Mouse (Mus musculus) liver, adult (tissue): ENCODE measurements around the gene Slc2a4.

ENCODE experiments used
- GATA4 ChIP-seq: IDR thresholded peaks from 2 replicates; pipeline ENCODE4 v1.6.1; 2014; ENCODE audit warnings: mild to moderate bottlenecking, low read length; ENCODE audit not compliant: insufficient replicate concordance

The Slc2a4 gene

DNA sequence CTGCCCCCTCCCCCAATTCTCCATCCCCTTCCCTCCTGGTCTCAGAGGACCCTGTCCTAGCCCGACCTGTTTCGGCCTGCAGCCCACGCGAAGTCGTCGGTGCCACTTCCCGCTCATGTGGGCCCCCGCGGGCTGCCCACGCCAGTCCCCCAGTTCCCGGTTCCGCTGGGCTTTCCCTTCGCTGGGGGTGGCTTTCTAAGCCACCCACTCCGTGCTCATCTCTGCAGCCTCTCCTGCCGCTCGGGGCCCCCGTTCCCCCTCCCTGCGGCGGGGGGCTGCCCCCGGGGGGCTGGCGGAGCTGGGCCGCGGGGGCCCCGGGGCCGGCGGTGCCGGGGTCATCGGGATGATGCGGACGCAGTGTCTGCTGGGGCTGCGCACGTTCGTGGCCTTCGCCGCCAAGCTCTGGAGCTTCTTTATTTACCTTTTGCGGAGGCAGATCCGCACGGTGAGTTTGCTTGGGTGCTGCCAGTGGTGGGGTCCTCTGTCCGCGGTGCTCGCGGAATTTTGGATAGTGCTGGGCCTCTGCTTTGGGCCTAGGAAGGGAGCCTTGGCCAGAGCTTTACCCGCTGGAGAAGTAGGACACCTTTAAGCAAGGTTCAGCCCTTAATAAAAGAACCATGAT, 33.3 kb upstream of the Slc2a4 start, which contains the start of gene Ctdnep1:
TSS of gene Ctdnep1 (plus strand) at position 16 of the 622 bp plus-strand sequence.
- no peak for TF ChIP-seq GATA4

DNA sequence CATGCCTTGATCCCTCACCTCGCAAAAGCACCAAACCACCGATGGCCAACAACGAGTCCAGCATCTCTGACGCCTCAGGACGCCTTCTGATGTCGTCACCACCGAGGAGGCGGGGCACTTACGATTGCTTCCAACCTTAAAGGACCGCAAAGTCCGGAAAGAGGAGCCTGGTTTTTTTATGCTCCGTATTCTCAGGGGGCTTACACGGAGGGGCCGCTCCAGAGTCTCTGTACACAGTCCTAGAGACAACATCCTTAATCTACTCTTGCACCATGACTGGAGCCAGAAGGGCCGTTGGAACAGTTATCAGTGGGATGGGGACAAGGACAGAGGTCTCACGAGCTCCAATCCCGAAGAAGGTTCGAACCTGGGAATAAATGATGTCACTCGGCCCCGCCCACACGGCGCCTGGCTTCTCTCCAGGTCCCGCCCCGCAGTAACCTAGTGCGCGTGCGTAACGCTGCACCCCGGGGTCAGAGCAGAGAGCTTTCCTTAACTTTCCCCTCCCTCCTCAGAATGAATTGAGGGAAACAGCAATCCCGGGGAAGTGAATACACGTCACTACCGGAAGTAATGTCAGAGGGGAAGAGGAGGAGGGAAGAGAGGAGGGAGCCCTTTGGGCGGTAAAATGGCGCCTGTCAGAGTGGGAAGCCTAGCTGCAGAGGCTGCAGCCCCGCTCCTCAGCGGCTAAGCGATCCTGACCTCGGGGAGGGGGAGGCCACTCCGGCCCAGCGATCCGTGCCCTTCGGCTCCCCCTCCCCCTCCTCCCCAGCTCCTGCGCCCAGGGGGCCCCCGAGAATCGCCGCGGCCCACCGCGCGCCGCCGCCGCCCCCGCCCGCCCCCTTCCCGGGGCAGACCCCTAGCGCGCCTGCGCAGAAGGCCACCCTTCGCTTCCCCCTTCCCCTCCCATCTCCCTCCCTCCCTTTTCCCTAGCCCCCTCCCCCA, 32.5 kb upstream of the Slc2a4 start:
- TF ChIP-seq GATA4: peak; percentile 62; the same call in 1 of the 2 replicates

DNA sequence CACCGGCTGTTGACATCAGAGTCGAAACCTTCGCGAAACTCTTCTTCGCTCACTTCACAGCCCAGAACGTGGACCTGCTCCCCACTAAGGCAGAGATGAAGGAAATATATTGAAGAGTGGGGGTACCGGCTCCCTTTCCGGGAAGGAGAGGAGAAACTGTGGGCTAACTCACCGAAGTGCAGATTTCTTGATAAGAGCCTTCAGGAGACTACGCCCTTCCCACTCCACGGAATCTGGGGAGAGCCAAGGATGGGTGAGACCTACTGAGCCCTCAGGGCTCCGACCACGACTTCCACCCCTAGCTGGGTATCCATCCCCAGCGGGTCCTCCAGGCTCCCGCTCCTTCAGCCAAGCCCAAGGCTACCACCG, 31.8 kb upstream of the Slc2a4 start:
- TF ChIP-seq GATA4: no peak

- TF ChIP-seq GATA4: peak; percentile 99
These were observed 28.3 kb upstream of the Slc2a4 start for GRCm38 (mm10) chr11:69976271-69976670.

DNA sequence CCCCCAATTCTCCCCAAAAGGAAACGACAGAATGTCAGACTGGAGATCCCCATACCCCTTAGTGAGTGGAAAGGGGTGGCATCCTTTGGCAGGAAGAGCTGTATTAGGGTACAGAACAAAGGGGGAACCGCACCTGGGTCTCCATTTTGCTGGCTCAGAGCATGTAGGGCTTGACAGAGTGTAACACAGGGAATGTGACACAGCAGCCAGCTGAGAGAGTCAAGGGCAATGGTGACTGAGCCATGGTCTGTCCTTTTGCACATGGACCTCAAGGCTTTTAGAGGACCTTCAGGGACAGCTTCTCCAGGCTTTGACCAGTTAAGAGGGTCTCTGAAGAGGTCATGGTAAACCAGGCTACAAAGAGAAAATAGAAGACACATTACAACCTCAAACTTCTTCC, 26.9 kb upstream of the Slc2a4 start:
- TF ChIP-seq GATA4: no peak

GRCm38 (mm10) chr11:69970775-69971174, 22.8 kb upstream of the Slc2a4 start:
- no peak for TF ChIP-seq GATA4

DNA sequence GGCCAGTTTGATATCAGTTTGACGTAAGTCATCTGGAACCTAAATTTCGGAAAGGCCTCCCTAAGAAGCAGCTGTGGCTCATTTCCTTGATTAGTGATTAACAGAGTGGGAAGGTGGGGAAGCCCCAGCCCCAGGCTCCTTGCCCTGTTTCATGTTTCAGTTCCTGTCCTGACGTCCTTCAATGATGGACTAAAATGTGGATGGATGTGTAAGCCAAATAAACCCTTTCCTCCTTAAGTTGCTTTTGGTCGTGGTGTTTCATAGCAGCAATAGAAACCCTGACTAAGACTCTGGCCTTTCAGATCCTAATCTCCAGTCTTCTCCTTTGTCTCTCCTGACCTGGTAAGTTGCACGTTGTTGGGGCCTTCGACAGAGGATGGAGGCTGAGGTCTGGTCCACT, 22.2 kb upstream of the Slc2a4 start:
- no peak for TF ChIP-seq GATA4

GRCm38 (mm10) chr11:69968793-69969192, 20.8 kb upstream of the Slc2a4 start:
- no peak for TF ChIP-seq GATA4

DNA sequence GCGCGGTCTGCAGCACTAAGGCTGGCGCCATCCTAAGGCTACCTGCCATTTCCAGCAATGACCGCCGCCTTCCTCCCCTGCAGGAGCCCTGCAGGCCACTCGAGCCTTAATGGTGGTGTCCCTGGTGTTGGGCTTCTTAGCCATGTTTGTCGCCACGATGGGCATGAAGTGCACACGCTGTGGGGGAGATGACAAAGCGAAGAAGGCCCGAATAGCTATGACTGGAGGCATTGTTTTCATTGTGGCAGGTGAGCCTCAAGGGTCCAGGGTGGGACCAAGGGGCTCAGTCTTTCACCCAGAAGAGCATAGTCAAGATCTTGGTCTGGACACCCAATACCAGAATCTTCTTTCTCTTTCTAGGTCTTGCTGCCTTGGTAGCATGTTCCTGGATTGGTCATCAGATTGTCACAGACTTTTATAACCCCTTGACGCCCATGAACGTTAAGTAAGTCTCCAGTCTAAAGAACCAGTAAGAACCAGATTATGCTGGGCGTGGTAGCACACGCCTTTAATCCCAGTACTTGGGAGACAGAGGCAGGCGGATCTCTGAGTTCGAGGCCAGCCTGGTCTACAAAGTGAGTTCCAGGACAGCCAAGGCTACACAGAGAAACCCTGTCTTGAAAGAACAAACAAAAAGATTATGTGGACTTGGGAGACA, 19.0 kb upstream of the Slc2a4 start:
- TF ChIP-seq GATA4: no peak

GRCm38 (mm10) chr11:69966006-69966859, 18.2 kb upstream of the Slc2a4 start:
- no peak; the same call in 1 of the 2 replicates for TF ChIP-seq GATA4

GRCm38 (mm10) chr11:69965271-69966005, 17.4 kb upstream of the Slc2a4 start:
- TF ChIP-seq GATA4: no peak

GRCm38 (mm10) chr11:69964650-69965270, 16.8 kb upstream of the Slc2a4 start, which contains the start of gene Cldn7:
Cldn7 (plus strand) TSS chr11:69964779.
- TF ChIP-seq GATA4: no peak

- TF ChIP-seq GATA4: no peak
These were observed 13.9 kb upstream of the Slc2a4 start for GRCm38 (mm10) chr11:69961841-69962240.

GRCm38 (mm10) chr11:69960616-69961015, 12.6 kb upstream of the Slc2a4 start:
- no peak for TF ChIP-seq GATA4
